Mouse (Mus musculus) kidney, postnatal 10 days (tissue): ENCODE results near the gene Cox6b2.
A peak's percentile ranks its signal among the peaks of the same experiment; 100 is the strongest.

Source experiments
- DNase-seq: peaks from one replicate; pipeline ENCODE4 v3.0.0; 2021; ENCODE audit warnings: mixed read lengths

Gene Cox6b2

DNA sequence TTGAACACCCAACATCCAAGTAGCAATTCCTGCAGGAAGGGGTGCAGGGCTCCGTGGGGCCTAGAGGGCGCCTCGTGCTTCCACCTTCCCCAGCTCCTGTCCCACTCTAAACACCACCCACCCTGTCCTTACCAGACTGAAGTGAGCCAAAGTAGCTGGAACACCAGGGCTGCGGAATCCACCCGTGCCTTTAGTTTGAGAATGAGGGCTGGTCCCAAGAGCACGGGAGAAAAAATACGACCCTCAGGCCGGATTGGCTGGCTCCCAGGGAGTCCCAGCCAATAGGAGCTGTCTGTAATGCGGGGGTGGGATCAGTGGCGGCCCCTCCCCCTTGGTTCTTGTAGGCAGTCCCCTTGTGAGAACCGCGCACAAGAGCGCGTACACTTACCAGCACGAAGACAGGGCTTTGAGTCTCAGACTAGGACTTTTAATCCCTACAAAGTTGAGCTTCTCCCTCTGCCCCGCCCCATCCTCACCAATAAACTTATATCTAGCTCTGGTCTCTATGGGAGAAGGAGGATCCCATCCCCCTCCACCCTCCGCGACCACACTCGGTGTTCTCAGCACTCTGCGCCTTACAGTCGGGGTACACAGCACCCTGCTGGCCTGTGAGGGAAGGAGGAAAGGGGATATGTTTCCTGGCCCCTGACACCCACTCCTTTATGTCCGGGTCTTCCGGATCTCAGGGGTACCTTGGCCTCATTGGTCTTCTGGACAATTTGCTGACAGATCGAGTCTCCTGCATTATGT lies at the start of gene Cox6b2:
TSS of gene Cox6b2 (minus strand) at position 274 of the 750 bp plus-strand sequence.
- peak; percentile 95 for DNase-seq

DNA sequence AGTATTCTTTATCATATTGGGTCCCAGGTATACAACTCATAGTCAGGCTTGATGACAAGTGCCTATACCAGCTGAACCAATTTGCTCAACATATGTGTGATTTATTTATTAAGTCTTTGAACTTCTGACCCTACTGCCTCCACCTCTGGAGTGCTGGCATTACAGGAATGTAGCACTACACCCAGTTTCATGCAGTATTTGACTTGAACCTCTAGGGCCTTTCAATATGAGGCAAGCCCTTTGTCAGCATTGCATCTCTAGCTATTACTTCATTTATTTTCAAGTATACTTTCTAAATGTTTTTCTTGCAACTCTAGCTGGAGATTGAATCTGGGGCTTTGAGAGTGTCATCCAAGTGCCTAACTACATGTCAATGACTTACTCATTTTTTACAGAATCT lies 49.4 kb upstream of the Cox6b2 start:
- DNase-seq, result no peak

DNA sequence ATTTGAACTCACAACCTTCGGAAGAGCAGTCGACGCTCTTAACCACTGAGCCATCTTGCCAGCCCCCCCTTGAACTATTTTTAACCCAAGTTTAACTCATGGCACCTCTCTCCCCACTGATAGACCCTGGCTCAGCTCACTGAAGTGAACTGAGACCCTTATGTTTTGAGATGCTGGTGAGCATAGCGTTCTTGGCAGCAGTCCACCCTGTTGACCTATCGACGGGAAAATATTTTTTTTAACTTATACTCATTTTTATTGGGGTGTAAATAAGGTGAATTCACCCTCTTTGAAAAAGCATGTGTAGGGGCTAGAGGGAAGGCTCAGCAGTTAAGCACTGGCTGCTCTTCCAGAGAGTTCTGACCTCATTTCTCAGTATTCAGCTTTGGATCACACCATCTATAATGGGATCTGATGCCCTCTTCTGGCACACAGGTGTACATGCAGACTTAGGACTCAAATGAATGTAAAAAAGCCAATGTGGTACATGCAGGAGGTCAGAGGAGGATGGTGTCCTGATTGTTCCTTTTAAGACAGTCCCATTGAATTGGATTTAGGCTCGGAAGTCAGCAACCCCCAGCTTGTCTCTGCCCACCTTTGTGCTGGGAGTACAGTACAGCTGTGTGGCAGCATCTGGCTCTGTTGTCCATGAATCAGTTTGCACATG lies 43.0 kb upstream of the Cox6b2 start:
- DNase-seq, result peak; percentile 18

DNA sequence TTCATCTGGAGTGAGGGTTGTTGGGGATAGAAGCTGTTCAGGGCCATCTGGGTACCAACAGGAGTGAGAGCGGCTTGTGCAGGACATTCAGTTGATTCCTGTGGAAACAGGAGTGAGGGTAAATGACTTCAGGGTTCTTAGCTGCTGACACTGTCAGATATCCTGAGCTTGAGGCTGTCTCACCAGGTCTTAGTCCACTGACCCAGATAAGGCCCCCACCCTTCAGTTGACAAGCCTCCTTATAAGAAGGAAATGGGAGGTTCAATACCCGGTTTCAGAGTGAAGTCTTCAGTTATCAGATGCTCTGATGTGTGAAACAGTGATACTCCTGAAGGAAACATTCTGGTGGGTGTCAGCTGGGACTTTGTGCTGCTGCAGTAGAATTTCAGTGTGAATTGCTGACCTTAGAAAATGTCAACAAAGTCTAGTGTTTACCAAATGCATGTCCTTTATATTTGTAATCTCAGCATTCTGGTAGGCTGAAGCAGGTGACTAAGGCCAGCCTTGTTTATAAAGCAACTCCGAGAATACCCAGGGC lies 41.8 kb upstream of the Cox6b2 start:
- DNase-seq, result no peak

DNA sequence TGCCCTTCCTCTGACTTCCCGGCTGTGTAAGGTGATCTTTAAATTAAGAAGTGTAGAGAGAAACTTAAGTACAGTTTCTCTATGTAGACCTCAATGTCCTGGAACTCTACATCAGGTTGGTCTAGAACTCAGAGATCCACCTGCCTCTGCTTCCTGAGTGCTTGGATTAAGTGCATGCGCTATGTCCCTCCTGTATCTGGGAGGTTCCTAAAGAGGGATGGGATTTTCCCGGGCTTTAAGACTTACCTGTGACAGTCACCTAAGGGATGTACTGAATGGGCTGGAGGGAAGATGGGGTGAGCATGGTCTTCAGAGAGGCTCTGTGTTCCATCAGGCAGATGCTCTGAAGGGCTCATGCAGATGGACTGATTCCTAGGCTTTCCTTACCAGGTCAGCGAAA lies 40.8 kb upstream of the Cox6b2 start:
- no peak for DNase-seq

DNA sequence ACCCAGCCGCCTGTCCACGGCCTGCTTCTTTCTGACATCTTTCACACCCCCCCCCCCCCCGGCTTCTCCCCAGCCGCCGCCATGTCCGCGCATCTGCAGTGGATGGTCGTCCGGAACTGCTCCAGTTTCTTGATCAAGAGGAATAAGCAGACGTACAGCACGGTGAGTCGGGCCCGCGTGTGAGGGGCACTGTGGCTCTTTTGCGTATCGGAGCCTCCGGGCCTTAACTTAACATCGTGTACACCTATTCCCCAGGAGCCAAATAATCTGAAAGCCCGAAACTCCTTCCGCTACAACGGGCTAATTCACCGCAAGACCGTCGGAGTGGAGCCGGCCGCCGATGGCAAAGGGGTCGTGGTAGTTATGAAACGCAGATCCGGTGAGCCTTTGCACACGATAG lies 40.4 kb upstream of the Cox6b2 start:
- DNase-seq, result peak; percentile 31

DNA sequence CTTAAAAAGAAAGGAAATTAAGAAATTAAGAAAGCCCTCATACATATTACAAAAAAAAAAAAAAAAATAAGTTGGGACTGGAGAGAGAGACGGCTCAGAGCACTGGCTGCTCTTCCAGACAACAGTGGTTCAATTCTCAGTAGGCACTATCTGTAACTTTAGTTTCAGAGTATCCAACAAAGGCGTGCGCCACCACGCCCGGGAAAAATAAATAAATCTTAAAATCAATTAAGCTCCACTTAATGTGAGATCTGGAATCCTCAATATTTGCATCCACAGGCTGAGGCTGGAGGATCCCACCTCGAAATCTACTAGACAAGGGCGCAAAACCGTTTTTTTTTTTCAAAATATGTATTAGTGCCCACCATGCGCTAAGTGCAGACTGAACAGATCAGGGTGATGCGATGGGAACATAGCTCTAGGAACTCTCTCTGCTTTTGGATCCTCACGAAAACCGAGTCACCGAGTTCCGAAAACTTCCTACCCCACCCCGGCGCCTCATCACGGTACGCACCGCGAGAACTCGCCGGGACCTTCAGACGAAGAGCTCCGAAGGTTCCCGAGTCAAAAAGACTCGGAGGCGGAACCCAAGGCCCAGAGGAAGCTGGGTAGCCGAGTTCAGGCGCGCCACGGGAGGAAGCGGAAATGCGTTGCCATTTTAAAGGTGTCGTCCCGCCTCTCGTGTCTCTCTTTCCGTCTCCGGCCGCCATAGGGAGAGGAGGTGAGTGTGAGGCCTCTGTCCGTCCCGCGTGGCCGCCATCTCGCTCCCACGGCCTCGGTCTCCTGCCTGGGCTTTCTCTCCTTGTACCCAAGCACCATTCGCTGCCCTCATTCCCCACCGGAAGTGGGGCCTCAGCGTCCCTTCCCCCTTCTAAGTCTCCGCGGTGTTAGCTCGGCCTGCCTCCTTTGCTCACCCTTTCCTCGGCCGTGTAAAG lies 39.7 kb upstream of the Cox6b2 start, which contains the start of gene Rpl28:
TSS of gene Rpl28 (plus strand) at position 597 of the 935 bp plus-strand sequence.
- peak; percentile 97 for DNase-seq

DNA sequence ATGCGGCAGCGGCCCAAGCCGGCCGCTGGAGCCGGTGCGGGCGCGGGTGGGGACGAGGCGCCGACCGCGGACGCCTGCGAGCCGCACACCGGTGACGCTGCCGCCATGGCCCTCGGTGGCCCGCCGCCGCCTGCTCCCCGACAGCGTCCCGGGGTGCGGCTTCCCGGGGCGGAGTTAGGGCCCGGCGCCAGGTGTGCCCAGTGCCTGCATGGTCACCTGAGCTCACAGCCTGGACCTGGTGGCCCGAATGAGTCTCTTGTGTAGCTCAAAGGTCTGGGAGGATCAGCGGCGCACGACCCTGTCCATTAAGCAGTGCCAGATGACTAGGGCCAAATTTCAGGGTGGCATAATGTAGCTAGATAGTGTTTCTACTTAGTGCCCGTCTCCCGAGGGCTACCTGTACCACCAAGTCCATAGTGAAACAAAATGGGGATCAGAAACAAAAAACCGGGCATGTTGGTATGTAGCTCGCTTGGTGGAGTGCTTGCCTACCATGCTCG lies 36.6 kb upstream of the Cox6b2 start, which contains the start of gene Tmem238:
TSS of gene Tmem238 (minus strand) at position 221 of the 500 bp plus-strand sequence.
- peak; percentile 81 for DNase-seq

DNA sequence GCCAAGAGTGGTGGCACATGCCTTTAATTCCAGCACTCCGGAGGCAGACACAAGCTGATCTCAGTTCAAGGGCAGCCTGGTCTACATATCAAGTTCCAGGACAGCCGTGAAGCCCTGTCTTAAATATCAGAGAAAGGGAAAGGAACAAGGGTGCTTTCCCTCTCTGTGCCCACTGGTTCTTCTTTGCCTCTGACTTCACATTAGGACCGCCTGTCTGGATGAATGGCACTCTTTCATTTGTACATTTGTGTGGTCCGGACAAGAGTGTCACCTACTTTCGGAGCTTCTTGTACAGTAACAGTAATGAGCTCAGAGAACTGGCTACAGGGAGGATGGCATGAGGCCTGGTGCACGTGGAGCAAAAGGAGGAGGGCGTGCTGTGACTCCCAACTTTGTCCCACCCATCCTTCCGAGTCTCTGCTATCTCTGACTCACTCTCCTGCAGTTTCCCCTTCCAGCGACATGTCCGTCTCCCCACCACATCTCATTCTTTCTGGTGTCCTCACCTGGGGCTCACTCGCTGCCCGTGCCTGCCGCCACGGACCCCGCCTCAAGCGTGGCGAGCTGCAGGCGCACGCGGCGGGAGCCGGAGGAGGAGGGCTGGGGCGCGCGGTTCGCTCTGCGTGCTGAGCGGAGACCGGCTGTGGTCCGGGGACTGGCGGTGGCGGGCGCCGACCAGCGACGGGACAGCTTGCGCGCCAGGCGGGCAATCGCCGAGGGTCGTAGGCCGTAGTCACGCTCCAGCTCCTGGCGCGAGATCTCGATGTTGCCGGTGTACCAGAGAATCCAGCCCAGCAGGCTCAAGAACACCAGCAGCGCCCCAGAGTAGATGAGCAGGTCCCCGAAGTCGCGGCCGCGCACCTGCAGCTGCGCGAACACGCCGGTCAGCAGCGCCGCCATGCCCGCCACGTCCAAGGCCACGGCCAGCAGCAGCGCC lies 35.9 kb upstream of the Cox6b2 start:
- DNase-seq, result peak; percentile 85

DNA sequence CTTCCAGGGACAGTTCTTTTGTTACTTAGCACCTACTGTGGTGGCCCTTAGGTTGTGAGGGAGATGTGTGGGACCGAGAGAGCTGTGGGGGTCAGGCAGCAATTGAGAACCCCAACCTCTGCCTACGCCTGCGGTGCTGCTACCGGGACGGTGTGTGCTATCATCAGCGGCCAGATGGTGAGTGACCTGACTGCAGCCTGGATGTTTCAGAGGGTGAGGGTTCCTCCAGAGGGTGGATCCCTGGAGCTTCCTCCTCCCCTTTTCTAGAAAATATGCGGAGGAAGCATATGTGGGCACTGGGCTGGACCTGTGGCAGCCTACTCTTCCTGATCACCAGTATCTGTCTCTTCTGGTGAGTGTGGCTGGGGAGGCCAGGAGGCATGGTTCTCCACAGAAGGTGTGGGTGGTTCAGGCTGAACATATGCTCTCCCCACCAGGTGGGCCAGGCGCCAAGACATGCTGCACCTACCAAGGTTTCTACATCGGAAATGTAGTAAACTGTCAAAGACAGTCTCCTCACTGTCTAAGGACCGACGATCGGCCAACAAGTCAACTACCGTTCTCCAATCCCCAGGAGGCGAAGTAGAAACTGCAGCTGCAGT lies 30.9 kb upstream of the Cox6b2 start:
- no peak for DNase-seq

DNA sequence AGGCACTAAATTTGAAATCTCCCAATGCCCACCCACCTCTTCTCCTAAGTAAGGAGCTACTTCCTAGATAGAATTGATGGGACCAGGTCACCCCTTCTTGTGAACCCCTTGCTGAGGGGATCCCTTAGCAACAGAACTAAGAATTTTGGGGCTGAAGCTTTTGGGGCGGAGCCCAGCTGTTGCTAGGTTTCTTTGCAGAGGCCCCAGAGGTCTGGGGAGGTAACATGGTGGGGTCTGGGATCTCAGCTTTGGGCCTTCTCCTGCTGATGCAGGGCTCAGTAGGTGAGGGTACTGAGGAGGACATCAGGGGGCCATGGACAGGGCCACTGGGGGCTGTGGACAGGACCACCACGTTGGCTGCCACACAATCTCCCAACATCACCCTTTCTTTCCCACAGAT lies 29.9 kb upstream of the Cox6b2 start, which contains the start of the genes Il11 and Tmem190:
TSS of gene Il11 (minus strand) at position 101 of the 400 bp plus-strand sequence.
TSS of gene Tmem190 (plus strand) at position 179 of the 400 bp plus-strand sequence.
- DNase-seq, result no peak

DNA sequence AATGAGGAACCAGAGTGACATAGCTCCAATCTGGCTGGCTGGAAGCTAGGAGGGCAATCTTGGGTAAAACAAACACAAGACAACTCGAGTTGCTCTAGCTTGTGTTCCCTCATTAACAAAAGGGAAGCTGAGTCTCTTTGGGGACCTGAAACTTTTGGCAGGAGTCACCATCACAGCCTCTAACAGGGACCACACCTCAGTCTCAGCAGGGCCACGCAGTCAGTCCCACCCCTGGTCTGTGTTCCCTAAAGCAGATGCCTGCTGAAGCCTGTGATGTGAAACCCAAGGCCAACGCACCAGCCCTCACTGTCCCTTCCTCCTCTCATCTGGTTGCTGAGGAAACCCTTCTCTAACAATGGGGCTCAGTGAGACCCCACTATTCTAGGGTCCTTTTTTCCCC lies 29.2 kb upstream of the Cox6b2 start:
- no peak for DNase-seq

DNA sequence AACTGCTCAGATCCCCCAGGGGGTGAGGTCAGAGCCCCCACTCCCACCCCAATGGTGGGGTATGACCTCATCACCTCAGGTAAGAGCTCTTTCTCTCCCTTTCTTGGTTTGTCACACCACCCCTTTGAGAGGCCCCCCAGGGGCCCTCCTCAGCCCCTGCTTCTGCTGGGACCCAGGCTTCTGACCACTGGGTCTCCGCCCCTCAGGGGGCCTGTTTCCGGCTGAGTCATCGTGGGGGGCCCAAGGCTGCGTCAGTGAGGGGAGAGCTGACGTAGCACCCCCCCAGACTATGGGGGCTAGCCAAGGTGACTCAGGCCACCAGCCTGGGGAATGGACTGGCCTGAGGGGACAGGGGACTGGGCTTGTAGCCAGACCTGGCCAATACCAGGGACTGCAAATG lies 27.0 kb upstream of the Cox6b2 start:
- no peak for DNase-seq

DNA sequence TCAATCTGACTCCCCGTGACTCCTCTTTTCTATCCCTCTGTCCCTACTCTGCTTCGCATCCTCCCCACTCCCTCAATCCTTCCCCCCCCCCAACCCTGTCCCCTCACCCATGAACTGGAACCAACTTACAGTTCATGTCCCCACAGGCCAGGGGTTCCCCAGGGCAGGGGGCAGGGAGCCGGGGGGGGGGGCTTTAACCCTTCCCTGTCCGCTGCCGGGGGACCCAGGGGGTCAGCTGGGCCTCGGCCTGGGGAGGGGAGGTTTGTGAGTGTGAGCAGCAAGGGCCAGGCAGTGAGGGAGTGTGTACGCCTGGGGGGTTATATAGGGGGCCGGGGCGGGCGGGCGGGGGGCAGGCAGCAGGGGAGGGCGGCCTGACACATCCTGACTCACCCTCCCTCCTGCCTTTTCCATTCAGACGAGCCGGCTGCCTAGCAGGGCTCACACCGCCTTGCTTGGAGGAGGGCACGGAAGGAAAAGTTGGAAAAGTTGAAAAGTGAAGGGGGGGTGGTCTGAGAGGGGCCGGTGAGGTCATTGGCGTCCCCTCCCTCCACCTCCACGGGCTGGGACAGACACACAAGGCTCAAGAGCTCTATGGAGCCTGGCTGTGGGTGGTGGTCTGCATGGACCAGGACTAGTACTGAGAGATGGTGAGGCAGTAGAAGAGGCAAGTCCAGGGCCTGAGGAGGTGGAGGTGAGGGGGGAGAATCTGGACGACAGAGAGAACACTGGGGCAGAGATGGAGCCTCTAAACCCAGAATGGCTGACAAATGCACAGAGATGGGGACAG lies 25.1 kb upstream of the Cox6b2 start:
- no peak for DNase-seq

DNA sequence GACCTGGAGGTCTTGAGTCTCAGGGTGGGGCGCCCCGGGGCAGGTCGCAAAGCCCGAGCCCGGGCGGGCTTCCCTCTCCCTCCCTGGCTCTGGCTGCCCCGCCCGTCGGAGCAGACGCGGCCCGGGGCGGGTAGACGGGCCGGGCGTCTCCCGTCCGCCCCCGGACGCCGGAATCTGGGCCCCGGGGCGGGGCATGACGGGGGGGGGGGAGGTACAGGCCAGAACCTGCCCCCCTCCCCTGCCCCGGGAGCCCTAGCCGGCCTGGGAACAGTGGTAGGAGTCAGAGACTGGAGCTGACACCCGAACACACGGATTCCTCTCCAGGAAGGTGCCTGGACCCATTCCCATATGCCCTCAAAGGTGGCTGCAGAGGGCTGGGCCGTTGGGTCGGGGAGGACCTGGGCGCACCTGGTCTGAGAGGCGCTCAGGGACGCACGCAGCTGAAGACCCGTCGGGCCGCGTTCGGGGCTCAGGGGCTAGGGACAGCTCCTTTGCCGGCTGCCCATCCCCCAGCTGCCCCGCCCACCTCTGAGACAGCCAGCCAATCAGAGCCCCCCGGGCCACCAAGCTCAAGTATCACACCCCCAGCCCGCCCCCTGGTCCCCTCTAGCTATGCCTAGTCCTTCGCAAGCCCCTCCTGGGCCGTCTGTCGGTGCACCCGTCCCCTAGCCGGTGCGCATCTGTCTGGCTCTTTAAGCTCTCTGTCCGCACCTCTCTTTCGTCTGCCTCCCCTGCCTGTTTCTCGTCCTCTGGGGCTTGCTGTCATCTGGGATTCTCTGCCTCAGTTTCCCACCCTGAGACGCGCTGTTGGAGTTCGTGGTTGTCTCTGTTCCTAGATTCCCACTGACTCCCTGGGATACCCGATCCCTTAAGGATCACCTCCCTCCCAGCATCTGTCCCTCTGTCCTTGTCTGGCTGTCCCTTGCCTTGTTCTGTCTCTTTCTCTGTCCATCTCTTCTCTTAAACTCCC lies 24.3 kb upstream of the Cox6b2 start:
- peak; percentile 89 for DNase-seq

DNA sequence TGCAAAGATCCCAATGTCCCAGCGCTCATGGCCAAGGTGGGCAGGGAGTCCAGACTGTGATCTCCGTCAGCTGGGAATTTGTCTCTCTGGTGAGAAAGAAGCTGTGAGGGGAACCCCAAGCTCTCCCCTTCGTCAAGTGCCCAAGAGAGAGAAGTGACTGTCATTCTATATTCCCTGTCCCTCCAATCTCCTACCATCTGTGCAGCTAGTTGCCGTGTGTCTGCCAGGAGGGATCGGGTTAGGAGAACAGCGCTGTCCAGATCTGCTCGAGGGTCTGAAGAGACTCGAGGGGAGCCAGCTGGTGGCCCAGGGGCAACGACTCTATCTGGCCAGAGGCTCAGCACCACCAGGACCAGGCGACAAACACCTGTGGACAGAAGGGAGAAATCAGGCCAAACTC lies 23.2 kb upstream of the Cox6b2 start:
- DNase-seq, result no peak

DNA sequence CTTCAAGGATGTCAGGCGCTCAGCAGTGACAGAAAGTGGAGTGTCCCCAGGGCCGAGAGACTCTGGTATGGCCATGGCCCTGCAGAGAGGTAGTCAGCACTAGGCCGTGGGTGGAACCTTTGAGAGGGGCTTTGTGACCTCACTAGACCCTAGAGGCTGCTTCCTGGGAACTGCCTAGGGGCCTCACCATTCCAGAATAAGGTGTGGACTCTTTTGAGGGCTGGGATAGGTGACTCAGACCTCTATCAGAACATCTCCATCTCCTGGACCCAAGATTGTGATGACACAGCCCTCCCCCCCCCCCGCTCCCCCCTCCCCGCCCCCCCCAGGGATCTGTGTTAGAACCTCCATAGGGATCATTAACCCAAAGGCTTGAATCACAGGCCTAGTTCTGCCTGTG lies 18.3 kb upstream of the Cox6b2 start, which contains the start of gene Fam71e2:
TSS of gene Fam71e2 (minus strand) at position 101 of the 400 bp plus-strand sequence.
- no peak for DNase-seq

DNA sequence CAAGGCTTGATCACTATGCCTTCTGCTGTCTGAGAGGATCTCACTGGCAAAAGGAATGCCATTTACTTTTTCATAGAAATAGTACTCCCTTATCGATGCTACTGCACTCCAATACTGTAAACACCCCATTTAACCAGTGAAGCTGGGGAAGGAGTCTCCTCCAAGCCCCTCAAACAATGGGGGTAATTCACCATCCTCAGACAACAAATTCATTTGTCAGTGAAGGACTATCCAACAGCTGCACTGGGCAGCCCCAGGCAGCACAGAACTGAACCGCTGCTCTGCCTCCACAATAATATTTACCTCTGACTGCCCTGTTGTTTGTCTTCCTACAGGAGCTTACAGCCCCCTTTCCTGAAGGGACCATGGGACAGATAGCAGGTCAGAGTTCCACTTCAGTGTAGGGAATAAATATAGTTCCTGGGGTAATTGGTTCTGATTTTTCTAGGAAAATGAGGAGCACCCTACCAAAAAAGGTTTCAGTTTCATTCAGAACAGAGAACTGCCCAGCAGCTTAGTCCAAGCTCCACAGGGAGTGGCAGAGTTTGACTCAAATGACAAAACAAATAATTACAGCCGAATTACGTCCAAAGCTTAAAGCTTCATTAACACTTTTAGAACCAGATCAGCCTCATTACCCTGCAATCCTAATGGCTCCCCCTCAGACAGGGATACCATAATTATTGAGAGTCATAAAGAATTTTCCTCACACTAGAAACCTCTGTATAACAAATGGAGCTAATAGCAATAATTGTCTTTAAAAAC lies 12.2 kb upstream of the Cox6b2 start:
- DNase-seq, result no peak
